Mouse (Mus musculus) stomach, embryonic 14.5 days (tissue): ENCODE measurements at regions not wholly inside any gene's neighbourhood (a gene's known extent, or its start where the extent isn't known, plus 50 kb on each side); places are given as distances from the start of the nearest gene placed in this dataset.

Source experiments
- ATAC-seq: fragments of 200-750 bp; cut with Nextera tagmentation; 2 replicates; pipeline ENCODE4 v1.8.0; 2017; ENCODE audit warnings: low read depth, moderate TSS enrichment; ENCODE audit not compliant: insufficient number of reproducible peaks, insufficient read depth, low FRiP score
- H3K27ac ChIP-seq: fragments of 300-500 bp; sonication (generic); 2 replicates; pipeline ENCODE4 v1.5.1; 2014; ENCODE audit warnings: mild to moderate bottlenecking, low read length, moderate library complexity, mixed read lengths
- H3K27me3 ChIP-seq: fragments of 300-500 bp; sonication (generic); 2 replicates; pipeline ENCODE4 v1.6.1; 2014; ENCODE audit warnings: low read length, control low read depth, mixed read lengths; ENCODE audit not compliant: control insufficient read depth, insufficient read depth
- H3K36me3 ChIP-seq: fragments of 300-500 bp; sonication (generic); 2 replicates; pipeline ENCODE4 v1.6.1; 2014; ENCODE audit warnings: mild to moderate bottlenecking, control low read depth, low read length, moderate library complexity, mixed read lengths; ENCODE audit not compliant: control insufficient read depth, insufficient read depth
- H3K4me1 ChIP-seq: fragments of 300-500 bp; sonication (generic); 2 replicates; pipeline ENCODE4 v1.6.1; 2014; ENCODE audit warnings: low read length, control low read depth, mixed read lengths; ENCODE audit not compliant: control insufficient read depth, insufficient read depth
- H3K4me2 ChIP-seq: fragments of 300-500 bp; sonication (generic); replicated peaks from 2 replicates; pipeline ENCODE4 v1.6.1; 2014; ENCODE audit warnings: low read depth, low read length, control low read depth
- H3K4me3 ChIP-seq: fragments of 300-500 bp; sonication (generic); 2 replicates; pipeline ENCODE4 v1.5.1; 2014; ENCODE audit warnings: low read depth, low read length, control low read depth
- H3K9ac ChIP-seq: fragments of 300-500 bp; sonication (generic); replicated peaks from 2 replicates; pipeline ENCODE4 v1.6.1; 2014; ENCODE audit warnings: low read depth, mild to moderate bottlenecking, control low read depth, low read length, moderate library complexity, mixed read lengths
- H3K9me3 ChIP-seq: fragments of 300-500 bp; sonication (generic); 2 replicates; pipeline ENCODE4 v1.6.1; 2016; ENCODE audit warnings: low read depth, low read length, control low read depth; ENCODE audit not compliant: control insufficient read depth
- WGBS: fragments of 180-500 bp; shearing (Covaris S2); extraction: QIAGEN DNeasy Blood & Tissue Kit; methylation state at CpG from one replicate; pipeline ENCODE4 v1.1.7; 2014; 5-methylcytosine and 5-hydroxymethylcytosine counted together

DNA sequence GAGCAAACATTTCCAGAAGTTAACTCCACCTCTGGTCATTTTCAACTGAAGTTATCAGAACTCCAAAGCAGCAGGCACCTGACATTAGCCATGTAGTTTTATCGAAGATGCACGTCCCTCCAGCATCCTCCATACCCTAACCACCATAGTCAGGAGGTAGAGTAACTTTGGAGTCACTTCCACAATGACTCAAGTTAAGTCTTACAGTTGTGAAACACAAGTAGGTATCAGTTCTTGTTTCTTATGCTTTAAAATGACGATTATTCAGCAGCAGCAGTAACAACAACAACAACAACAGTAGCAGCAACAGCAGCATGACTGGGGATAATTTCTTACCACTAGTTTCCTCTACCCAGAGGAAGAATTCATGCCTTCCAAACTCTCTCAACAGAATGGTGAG, 51.3 kb upstream of the Tank start:
- no peak overlapping the region for H3K27ac ChIP-seq
- H3K9ac ChIP-seq, result no peak overlapping the region
- H3K27me3 ChIP-seq, result no peaks in the 10 kb centered on the region
- H3K36me3 ChIP-seq, result no peaks in the 10 kb centered on the region
- H3K9me3 ChIP-seq, result no peaks in the 10 kb centered on the region
- H3K4me2 ChIP-seq, result no peak overlapping the region
- H3K4me1 ChIP-seq, result no peaks in the 10 kb centered on the region
- H3K4me3 ChIP-seq, result no peak overlapping the region
- no peak for ATAC-seq
- WGBS, result 86% methylated on average over 3 of the region's 3 CpGs

DNA sequence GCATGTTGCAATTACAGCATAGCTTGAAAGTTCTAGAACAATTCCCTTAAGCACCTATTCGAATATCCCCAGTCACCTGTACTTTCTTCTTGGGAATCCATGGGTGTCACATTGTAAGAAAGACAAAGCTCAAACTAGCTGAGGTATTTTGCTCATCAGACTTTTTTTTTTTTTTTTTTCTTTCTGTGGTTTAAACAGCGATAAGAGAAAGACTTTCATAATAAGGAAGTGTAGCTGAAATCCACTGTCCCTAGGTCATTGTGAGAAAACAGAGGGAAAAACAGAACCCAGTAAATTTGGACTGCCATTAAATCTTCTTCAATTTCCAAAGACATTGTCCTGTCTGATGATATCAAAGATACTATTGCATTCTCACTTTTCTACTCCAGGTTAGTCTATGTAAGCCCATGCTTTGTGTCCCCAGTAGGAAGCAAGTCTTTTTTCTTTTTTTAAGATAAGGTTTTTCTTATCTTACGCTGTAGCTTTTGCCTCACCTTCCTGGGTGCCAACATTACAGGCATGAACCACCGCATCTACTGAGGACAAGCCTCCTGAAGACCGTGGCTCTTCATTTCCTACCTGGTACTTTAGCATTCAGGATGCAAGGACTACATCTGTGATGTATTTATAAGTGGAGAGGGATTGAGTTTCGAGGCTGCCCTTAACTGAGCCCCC, 54.2 kb upstream of the Tank start:
- H3K4me3 ChIP-seq, result no peak overlapping the region
- no peak overlapping the region for H3K9ac ChIP-seq
- no peaks in the 10 kb centered on the region for H3K4me1 ChIP-seq
- no peak overlapping the region for H3K27ac ChIP-seq
- no peak for ATAC-seq
- WGBS, result 84% methylated on average over 6 of the region's 6 CpGs
- H3K4me2 ChIP-seq, result no peak overlapping the region
- no peaks in the 10 kb centered on the region for H3K9me3 ChIP-seq
- H3K27me3 ChIP-seq, result no peaks in the 10 kb centered on the region
- no peaks in the 10 kb centered on the region for H3K36me3 ChIP-seq

DNA sequence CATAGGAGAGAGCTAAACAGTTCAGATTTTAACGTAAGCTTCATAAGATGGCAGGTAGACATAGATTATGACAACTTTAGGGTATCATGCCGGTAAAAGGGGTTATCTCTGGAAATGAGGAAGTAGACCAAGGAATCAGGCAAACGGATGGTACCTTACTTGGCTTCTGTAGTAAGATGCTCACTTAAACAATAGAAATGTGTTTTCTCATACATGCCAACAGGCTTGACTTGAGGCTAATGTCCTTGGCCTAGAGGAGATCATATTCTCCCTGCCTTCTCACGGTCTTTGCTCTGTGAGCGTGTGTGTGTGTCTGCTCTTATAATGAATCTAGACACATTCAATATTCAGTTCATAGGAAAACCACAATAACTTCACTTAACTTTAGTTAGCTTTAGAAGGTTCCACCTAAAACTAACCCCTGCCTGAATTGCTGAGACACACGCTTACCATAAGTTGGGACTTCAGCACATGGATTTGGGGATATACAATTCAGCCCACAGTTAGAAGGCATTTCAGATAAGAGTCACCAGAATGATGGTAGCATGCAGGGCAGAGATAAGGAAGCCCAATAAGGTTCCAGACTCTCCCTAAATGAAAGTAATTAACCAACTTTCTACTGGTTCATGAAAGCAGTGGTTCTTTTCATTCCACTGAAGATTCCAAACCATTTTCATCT, 63.8 kb upstream of the Tank start:
- no peak overlapping the region for H3K27ac ChIP-seq
- H3K9me3 ChIP-seq, result no peaks in the 10 kb centered on the region
- no peak overlapping the region for H3K4me2 ChIP-seq
- 90% methylated on average over 6 of the region's 6 CpGs for WGBS
- H3K36me3 ChIP-seq, result no peaks in the 10 kb centered on the region
- no peak for ATAC-seq
- H3K27me3 ChIP-seq, result no peaks in the 10 kb centered on the region
- no peak overlapping the region for H3K4me3 ChIP-seq
- H3K4me1 ChIP-seq, result no peaks in the 10 kb centered on the region
- no peak overlapping the region for H3K9ac ChIP-seq

DNA sequence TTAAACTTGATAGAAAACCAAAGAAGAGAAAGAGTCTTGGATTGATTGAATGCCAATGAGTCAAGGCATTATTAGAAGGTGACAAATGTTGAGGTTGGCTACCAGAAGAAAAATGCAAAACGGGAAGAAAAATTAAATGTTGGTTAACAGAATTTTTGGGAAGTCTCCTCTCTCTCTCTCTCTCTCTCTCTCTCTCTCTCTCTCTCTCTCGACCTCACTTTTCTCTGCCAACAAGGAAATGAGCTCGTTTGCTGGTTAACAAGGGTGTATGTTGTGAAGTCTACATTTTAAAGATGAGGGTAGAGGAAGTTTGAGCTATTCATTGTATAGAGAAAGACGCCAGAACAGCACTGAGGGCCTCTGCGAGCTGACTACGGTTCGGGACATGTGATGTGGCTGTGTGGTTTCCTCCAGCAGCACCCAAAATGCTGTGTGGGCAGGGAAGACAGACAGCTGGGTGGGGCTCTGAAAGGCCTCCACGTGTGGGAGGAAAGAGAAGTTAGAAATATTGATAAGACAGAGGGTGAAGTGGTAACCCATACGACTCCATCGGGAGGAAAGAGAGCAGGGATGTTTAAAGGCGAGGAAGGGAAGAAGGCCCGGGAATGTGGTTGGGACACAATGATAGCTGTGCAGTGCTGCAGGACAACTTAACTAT, 64.5 kb upstream of the Tank start:
- no peak overlapping the region for H3K27ac ChIP-seq

DNA sequence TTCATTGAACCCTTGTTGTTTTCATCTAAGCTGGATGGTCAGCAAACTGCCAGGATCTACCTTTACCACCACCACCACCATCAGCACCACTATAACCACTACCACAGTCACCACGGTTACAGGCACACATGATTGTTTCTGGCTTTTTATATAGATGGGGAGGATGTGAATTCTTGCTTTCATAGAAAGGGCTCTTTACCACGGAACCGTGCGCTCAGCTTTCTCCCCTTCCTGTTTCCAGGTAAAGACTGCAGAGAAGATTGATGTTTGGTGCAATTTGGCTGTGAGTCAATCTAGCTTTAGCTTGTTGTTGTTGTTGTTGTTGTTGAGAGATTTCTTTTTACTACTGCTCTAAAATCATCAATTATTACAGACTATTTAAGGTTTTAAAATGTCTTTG, 74.8 kb upstream of the Tank start:
- Histone ChIP-seq H3K9ac (no peak overlapping the region), H3K9me3 (no peaks in the 10 kb centered on the region), H3K27ac (no peak overlapping the region), H3K4me3 (no peak overlapping the region), H3K4me2 (no peak overlapping the region), H3K36me3 (no peaks in the 10 kb centered on the region), H3K4me1 (no peaks in the 10 kb centered on the region), H3K27me3 (no peaks in the 10 kb centered on the region)
- no peak for ATAC-seq
- WGBS, result 83% methylated on average over 4 of the region's 4 CpGs

More for the DNA sequence above, 64.5 kb upstream of the Tank start:
- WGBS, result 76% methylated on average over 12 of the region's 12 CpGs
- Histone ChIP-seq H3K9me3 (no peaks in the 10 kb centered on the region), H3K9ac (no peak overlapping the region), H3K4me3 (no peak overlapping the region), H3K4me1 (no peaks in the 10 kb centered on the region), H3K27me3 (no peaks in the 10 kb centered on the region), H3K4me2 (no peak overlapping the region), H3K36me3 (no peaks in the 10 kb centered on the region)
- ATAC-seq, result no peak

DNA sequence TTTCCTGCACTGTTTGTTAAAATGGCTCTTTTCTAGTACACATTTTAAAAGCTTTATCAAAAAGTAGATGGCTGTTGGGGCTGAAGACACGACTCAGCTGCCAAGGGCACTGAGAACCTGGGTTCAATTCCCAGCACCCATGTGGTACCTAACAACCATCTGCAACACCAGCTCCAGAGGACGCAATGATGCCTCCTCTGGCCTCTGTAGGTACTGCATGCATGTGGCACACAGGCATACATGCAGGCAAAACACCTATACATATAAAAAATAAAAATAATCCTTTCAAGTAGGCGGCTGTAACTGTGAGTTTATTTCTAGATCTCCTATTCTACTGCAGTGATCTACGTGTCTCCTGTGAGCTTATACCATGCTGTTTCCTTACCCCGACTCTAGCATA, 76.5 kb upstream of the Tank start:
- ATAC-seq, result no peak
- no peaks in the 10 kb centered on the region for H3K36me3 ChIP-seq
- H3K27ac ChIP-seq, result no peak overlapping the region
- H3K27me3 ChIP-seq, result no peaks in the 10 kb centered on the region
- no peak overlapping the region for H3K9ac ChIP-seq
- no peak overlapping the region for H3K4me2 ChIP-seq
- no peaks in the 10 kb centered on the region for H3K9me3 ChIP-seq
- no peak overlapping the region for H3K4me3 ChIP-seq
- no peaks in the 10 kb centered on the region for H3K4me1 ChIP-seq
- WGBS, result 89% methylated on average over 5 of the region's 5 CpGs

DNA sequence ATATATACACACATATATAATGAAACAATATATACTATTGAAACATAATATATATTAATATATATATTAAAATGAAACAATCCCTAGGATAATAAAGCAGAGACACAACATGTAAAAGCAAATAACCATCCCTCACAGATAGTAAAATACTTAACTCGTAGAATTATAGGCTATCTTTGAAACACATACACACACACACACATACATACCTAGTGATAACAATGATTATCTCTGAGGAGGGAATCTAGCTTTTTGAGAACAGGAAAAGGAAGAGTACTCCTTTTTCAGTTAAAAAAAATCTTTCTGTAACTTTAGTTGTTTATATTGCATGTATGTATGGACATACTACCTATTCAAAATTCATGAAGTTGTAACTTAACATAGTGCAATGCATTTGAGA, 79.1 kb upstream of the Tank start:
- 86% methylated on average over 1 of the region's 1 CpGs for WGBS
- no peak overlapping the region for H3K4me3 ChIP-seq
- H3K27me3 ChIP-seq, result no peaks in the 10 kb centered on the region
- no peak for ATAC-seq
- no peaks in the 10 kb centered on the region for H3K36me3 ChIP-seq
- no peaks in the 10 kb centered on the region for H3K4me1 ChIP-seq
- H3K4me2 ChIP-seq, result no peak overlapping the region
- H3K9me3 ChIP-seq, result no peaks in the 10 kb centered on the region
- no peak overlapping the region for H3K9ac ChIP-seq
- no peak overlapping the region for H3K27ac ChIP-seq

DNA sequence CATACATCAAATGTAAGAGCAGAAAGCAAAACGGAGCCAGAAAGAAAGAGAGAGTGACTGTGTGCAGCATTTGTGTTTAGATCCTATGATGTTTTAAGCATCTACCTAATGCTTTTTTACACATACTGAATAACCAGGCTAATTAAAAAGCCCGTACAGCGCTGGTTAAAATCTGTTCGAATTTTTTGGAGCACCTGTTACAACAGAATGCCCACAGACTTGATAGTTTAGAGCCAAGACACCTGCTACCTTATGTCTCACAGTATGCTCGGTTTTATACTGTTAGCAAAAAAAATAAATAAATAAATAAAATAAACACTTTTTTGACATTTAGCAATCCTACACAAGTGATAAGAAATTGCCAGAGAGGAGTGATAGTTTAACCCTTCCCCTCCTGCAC, 80.5 kb upstream of the Tank start:
- ATAC-seq, result no peak
- no peak overlapping the region for H3K27ac ChIP-seq
- 55% methylated on average over 5 of the region's 5 CpGs for WGBS
- H3K4me3 ChIP-seq, result no peak overlapping the region
- no peaks in the 10 kb centered on the region for H3K36me3 ChIP-seq
- H3K4me2 ChIP-seq, result no peak overlapping the region
- H3K4me1 ChIP-seq, result no peaks in the 10 kb centered on the region
- no peak overlapping the region for H3K9ac ChIP-seq
- no peaks in the 10 kb centered on the region for H3K27me3 ChIP-seq
- H3K9me3 ChIP-seq, result no peaks in the 10 kb centered on the region
